Mouse (Mus musculus): ENCODE results near the gene Asprv1. TPM values are rescaled to one million over a fixed set of nuclear protein-coding genes. Genes with fewer than 3 reads are reported as not detected.

Asprv1 gene
- polyA plus RNA-seq, 1 experiment from 2014 or later: 0.64 TPM

GRCm38 (mm10) chr6:86667061-86667460 lies 39.1 kb downstream of the Asprv1 start:
- Histone ChIP-seq H3K27ac (ENCODE audit: low read depth, low read length) (no peak overlapping the region), H3K9me3 (ENCODE audit: control insufficient read depth, low read length) (no peaks in the 10 kb centered on the region), H3K4me3 (ENCODE audit: low read depth, low read length) (no peak overlapping the region), H3K9ac (ENCODE audit: low read length) (no peak overlapping the region), H3K4me2 (ENCODE audit: low read depth) (no peak overlapping the region), H3K27me3 (ENCODE audit: control insufficient read depth, insufficient read depth, low read length) (no peaks in the 10 kb centered on the region), H3K36me3 (ENCODE audit: control insufficient read depth, insufficient read depth, low read length) (0 out of 2 replicates have a peak, but pooled peaks cover 4% of the 10 kb centered on the region), H3K4me1 (ENCODE audit: control insufficient read depth, insufficient read depth, low read length) (peaks cover 11% of the 10 kb centered on the region)
- no peak for DNase-seq (ENCODE audit: low spot score)
- no peak for ATAC-seq (ENCODE audit: insufficient read depth, low FRiP score, low TSS enrichment)
- 94% methylated on average over 10 of the region's 10 CpGs for WGBS

- Histone ChIP-seq H3K4me3 (ENCODE audit: low read depth, low read length) (peak within 1 kb of the TSS; percentile 92), H3K27me3 (ENCODE audit: control insufficient read depth, insufficient read depth, low read length) (no peaks in the 10 kb centered on the region), H3K9ac (ENCODE audit: low read length) (peak within 1 kb of the TSS; percentile 76), H3K4me2 (ENCODE audit: low read depth) (peak within 1 kb of the TSS; percentile 91), H3K27ac (ENCODE audit: low read depth, low read length) (peak within 1 kb of the TSS; percentile 34; the same call in 1 of the 2 replicates), H3K36me3 (ENCODE audit: control insufficient read depth, insufficient read depth, low read length) (0 out of 2 replicates have a peak, but pooled peaks cover 3% of the 10 kb centered on the region), H3K4me1 (ENCODE audit: control insufficient read depth, insufficient read depth, low read length) (peaks cover 11% of the 10 kb centered on the region), H3K9me3 (ENCODE audit: control insufficient read depth, low read length) (no peaks in the 10 kb centered on the region)
- under 1% methylated on average over 54 of the region's 76 CpGs for WGBS
- ATAC-seq (ENCODE audit: insufficient read depth, low FRiP score, low TSS enrichment) (no peak; the same call in 1 of the 2 replicates), DNase-seq (ENCODE audit: low spot score) (peak; percentile 14)
Measured at GRCm38 (mm10) chr6:86668580-86669239, 40.7 kb downstream of the Asprv1 start, which contains the start of gene Mxd1. Gene Mxd1, minus strand, starts transcription at chr6:86669161.

- DNase-seq (ENCODE audit: low spot score) (peak; percentile 100), ATAC-seq (ENCODE audit: insufficient read depth, low FRiP score, low TSS enrichment) (peak; percentile 100)
- Histone ChIP-seq H3K27ac (ENCODE audit: low read depth, low read length) (peak overlapping the region; percentile 34; the same call in 1 of the 2 replicates), H3K9me3 (ENCODE audit: control insufficient read depth, low read length) (no peaks in the 10 kb centered on the region), H3K9ac (ENCODE audit: low read length) (peak overlapping the region; percentile 76), H3K4me2 (ENCODE audit: low read depth) (peak overlapping the region; percentile 68), H3K27me3 (ENCODE audit: control insufficient read depth, insufficient read depth, low read length) (no peaks in the 10 kb centered on the region), H3K36me3 (ENCODE audit: control insufficient read depth, insufficient read depth, low read length) (peaks cover 5% of the 10 kb centered on the region; the same call in 1 of the 2 replicates), H3K4me3 (ENCODE audit: low read depth, low read length) (peak overlapping the region; percentile 92), H3K4me1 (ENCODE audit: control insufficient read depth, insufficient read depth, low read length) (peaks cover 11% of the 10 kb centered on the region)
- under 1% methylated on average over 22 of the region's 37 CpGs for WGBS
Measured at GRCm38 (mm10) chr6:86669240-86669727, 41.3 kb downstream of the Asprv1 start.

GRCm38 (mm10) chr6:86670873-86671272 lies 42.9 kb downstream of the Asprv1 start:
- H3K9me3 ChIP-seq (ENCODE audit: control insufficient read depth, low read length): no peaks in the 10 kb centered on the region
- DNase-seq (ENCODE audit: low spot score): peak; percentile 46
- peaks cover 11% of the 10 kb centered on the region for H3K4me1 ChIP-seq (ENCODE audit: control insufficient read depth, insufficient read depth, low read length)
- 18% methylated on average over 2 of the region's 2 CpGs for WGBS
- no peak overlapping the region for H3K4me3 ChIP-seq (ENCODE audit: low read depth, low read length)
- no peak overlapping the region for H3K27ac ChIP-seq (ENCODE audit: low read depth, low read length)
- H3K4me2 ChIP-seq (ENCODE audit: low read depth): no peak overlapping the region
- H3K9ac ChIP-seq (ENCODE audit: low read length): no peak overlapping the region
- no peak for ATAC-seq (ENCODE audit: insufficient read depth, low FRiP score, low TSS enrichment)
- H3K27me3 ChIP-seq (ENCODE audit: control insufficient read depth, insufficient read depth, low read length): no peaks in the 10 kb centered on the region
- H3K36me3 ChIP-seq (ENCODE audit: control insufficient read depth, insufficient read depth, low read length): peaks cover 8% of the 10 kb centered on the region; the same call in 1 of the 2 replicates

- Histone ChIP-seq H3K27ac (ENCODE audit: low read depth, low read length) (peak overlapping the region; percentile 14; the same call in 1 of the 2 replicates), H3K4me2 (ENCODE audit: low read depth) (no peak overlapping the region), H3K9ac (ENCODE audit: low read length) (no peak overlapping the region), H3K36me3 (ENCODE audit: control insufficient read depth, insufficient read depth, low read length) (peaks cover 16% of the 10 kb centered on the region), H3K4me3 (ENCODE audit: low read depth, low read length) (no peak overlapping the region), H3K9me3 (ENCODE audit: control insufficient read depth, low read length) (no peaks in the 10 kb centered on the region), H3K4me1 (ENCODE audit: control insufficient read depth, insufficient read depth, low read length) (no peaks in the 10 kb centered on the region), H3K27me3 (ENCODE audit: control insufficient read depth, insufficient read depth, low read length) (no peaks in the 10 kb centered on the region)
- WGBS: 53% methylated on average over 6 of the region's 6 CpGs
- DNase-seq (ENCODE audit: low spot score): no peak
- ATAC-seq (ENCODE audit: insufficient read depth, low FRiP score, low TSS enrichment): no peak
Measured at GRCm38 (mm10) chr6:86678341-86678740, 50.4 kb downstream of the Asprv1 start.

Other genes starting within 250 kb of the Asprv1 start
- 105 and 107 TPM in 2 replicates for gene Pcyox1, start 231.0 kb upstream of the Asprv1 start, polyA plus RNA-seq (2014; fragmentation: Nextera tagmentation; extraction: Ambion mirVana)
- gene Tia1, start 223.9 kb upstream of the Asprv1 start, polyA plus RNA-seq (2014; fragmentation: Nextera tagmentation; extraction: Ambion mirVana): 235 and 246 TPM in 2 replicates
- gene Gm44790, start 201.5 kb upstream of the Asprv1 start, polyA plus RNA-seq (2014; fragmentation: Nextera tagmentation; extraction: Ambion mirVana): not detected in 2 replicates
- 21.0 and 24.1 TPM in 2 replicates for gene C87436, start 189.8 kb upstream of the Asprv1 start, polyA plus RNA-seq (2014; fragmentation: Nextera tagmentation; extraction: Ambion mirVana)
- 518 and 536 TPM in 2 replicates for gene Pcbp1, start 101.8 kb upstream of the Asprv1 start, polyA plus RNA-seq (2014; fragmentation: Nextera tagmentation; extraction: Ambion mirVana)
- 21.2 and 24.8 TPM in 2 replicates for gene Mxd1, start 41.0 kb downstream of the Asprv1 start, polyA plus RNA-seq (2014; fragmentation: Nextera tagmentation; extraction: Ambion mirVana)
- gene Snrnp27, start 56.4 kb downstream of the Asprv1 start, polyA plus RNA-seq (2014; fragmentation: Nextera tagmentation; extraction: Ambion mirVana): 115 and 130 TPM in 2 replicates
- 52.9 and 56.1 TPM in 2 replicates for gene Gmcl1, start 105.2 kb downstream of the Asprv1 start, polyA plus RNA-seq (2014; fragmentation: Nextera tagmentation; extraction: Ambion mirVana)
- 6.2 and 6.9 TPM in 2 replicates for gene Anxa4, start 165.4 kb downstream of the Asprv1 start, polyA plus RNA-seq (2014; fragmentation: Nextera tagmentation; extraction: Ambion mirVana)
- gene Aak1, start 221.4 kb downstream of the Asprv1 start, polyA plus RNA-seq (2014; fragmentation: Nextera tagmentation; extraction: Ambion mirVana): 23.8 and 27.1 TPM in 2 replicates

Measured in neural tube, embryonic 11.5 days (tissue).